Mouse (Mus musculus): ENCODE data around the gene Prkag2. TPM values are rescaled to one million over a fixed set of nuclear protein-coding genes. Genes with fewer than 3 reads are reported as not detected.
A peak's percentile ranks its signal among the peaks of the same experiment; 100 is the strongest.

The Prkag2 gene
- polyA plus RNA-seq, 1 experiment from 2014 or later = 90.9 TPM

- Histone ChIP-seq H3K27ac (replicated peaks) (no peak overlapping the region), H3K9ac (replicated peaks) (no peak overlapping the region), H3K4me3 (replicated peaks) (no peak overlapping the region), H3K27me3 (replicated peaks) (no peaks in the 10 kb centered on the region), H3K4me1 (peaks cover 27% of the 10 kb centered on the region), H3K9me3 (replicated peaks) (no peaks in the 10 kb centered on the region), H3K4me2 (no peak overlapping the region), H3K36me3 (no peaks in the 10 kb centered on the region)
- WGBS = 63% methylated on average over 8 of the region's 8 CpGs
- ATAC-seq (ENCODE audit: low FRiP score) = no peak
Measured at GRCm38 (mm10) chr5:25064270-25065232, 35.9 kb downstream of the Prkag2 start.

- Histone ChIP-seq H3K27ac (replicated peaks) (no peak overlapping the region), H3K36me3 (no peaks in the 10 kb centered on the region), H3K27me3 (replicated peaks) (no peaks in the 10 kb centered on the region), H3K4me1 (peaks cover 43% of the 10 kb centered on the region), H3K9me3 (replicated peaks) (no peaks in the 10 kb centered on the region), H3K4me2 (no peak overlapping the region), H3K9ac (replicated peaks) (no peak overlapping the region), H3K4me3 (replicated peaks) (no peak overlapping the region)
- 53% methylated on average over 17 of the region's 17 CpGs for WGBS
- no peak for ATAC-seq (ENCODE audit: low FRiP score)
Measured at GRCm38 (mm10) chr5:25062506-25063132, 37.8 kb downstream of the Prkag2 start.

- Histone ChIP-seq H3K9me3 (replicated peaks) (no peaks in the 10 kb centered on the region), H3K4me3 (replicated peaks) (no peak overlapping the region), H3K4me1 (peaks cover 44% of the 10 kb centered on the region), H3K4me2 (peak overlapping the region; percentile 36), H3K27me3 (replicated peaks) (no peaks in the 10 kb centered on the region), H3K27ac (replicated peaks) (no peak overlapping the region), H3K9ac (replicated peaks) (peak overlapping the region; percentile 4; the same call in 1 of the 2 replicates), H3K36me3 (no peaks in the 10 kb centered on the region)
- 19% methylated on average over 21 of the region's 21 CpGs for WGBS
- peak; percentile 46; the same call in 1 of the 2 replicates for ATAC-seq (ENCODE audit: low FRiP score)
Measured at GRCm38 (mm10) chr5:25058853-25059741, 41.3 kb downstream of the Prkag2 start.

GRCm38 (mm10) chr5:25058417-25058816 is 42.0 kb downstream of the Prkag2 start:
- no peak for ATAC-seq (ENCODE audit: low FRiP score)
- Histone ChIP-seq H3K27me3 (replicated peaks) (no peaks in the 10 kb centered on the region), H3K9me3 (replicated peaks) (no peaks in the 10 kb centered on the region), H3K9ac (replicated peaks) (no peak overlapping the region), H3K27ac (replicated peaks) (no peak overlapping the region), H3K36me3 (no peaks in the 10 kb centered on the region), H3K4me2 (no peak overlapping the region), H3K4me3 (replicated peaks) (no peak overlapping the region), H3K4me1 (peaks cover 45% of the 10 kb centered on the region)
- WGBS = 41% methylated on average over 7 of the region's 7 CpGs

GRCm38 (mm10) chr5:25055288-25055687 is 45.2 kb downstream of the Prkag2 start:
- Histone ChIP-seq H3K9me3 (replicated peaks) (no peaks in the 10 kb centered on the region), H3K36me3 (no peaks in the 10 kb centered on the region), H3K9ac (replicated peaks) (no peak overlapping the region), H3K4me2 (no peak overlapping the region), H3K4me3 (replicated peaks) (no peak overlapping the region), H3K27ac (replicated peaks) (peak overlapping the region; percentile 33; the same call in 1 of the 2 replicates), H3K27me3 (replicated peaks) (no peaks in the 10 kb centered on the region), H3K4me1 (peaks cover 39% of the 10 kb centered on the region)
- 36% methylated on average over 4 of the region's 4 CpGs for WGBS
- ATAC-seq (ENCODE audit: low FRiP score) = peak; percentile 42; the same call in 1 of the 2 replicates

GRCm38 (mm10) chr5:25053971-25054658 is 46.3 kb downstream of the Prkag2 start:
- Histone ChIP-seq H3K9ac (replicated peaks) (no peak overlapping the region), H3K4me1 (peaks cover 27% of the 10 kb centered on the region), H3K9me3 (replicated peaks) (no peaks in the 10 kb centered on the region), H3K4me2 (no peak overlapping the region), H3K27ac (replicated peaks) (no peak overlapping the region), H3K27me3 (replicated peaks) (no peaks in the 10 kb centered on the region), H3K36me3 (no peaks in the 10 kb centered on the region), H3K4me3 (replicated peaks) (no peak overlapping the region)
- no peak for ATAC-seq (ENCODE audit: low FRiP score)
- 73% methylated on average over 7 of the region's 7 CpGs for WGBS

GRCm38 (mm10) chr5:25050827-25051226 is 49.6 kb downstream of the Prkag2 start:
- Histone ChIP-seq H3K27me3 (replicated peaks) (no peaks in the 10 kb centered on the region), H3K27ac (replicated peaks) (no peak overlapping the region), H3K9ac (replicated peaks) (no peak overlapping the region), H3K36me3 (no peaks in the 10 kb centered on the region), H3K9me3 (replicated peaks) (no peaks in the 10 kb centered on the region), H3K4me1 (peaks cover 14% of the 10 kb centered on the region), H3K4me2 (no peak overlapping the region), H3K4me3 (replicated peaks) (no peak overlapping the region)
- WGBS = 40% methylated on average over 8 of the region's 8 CpGs
- no peak for ATAC-seq (ENCODE audit: low FRiP score)

- no peak overlapping the region for H3K4me2 ChIP-seq
- no peak overlapping the region for H3K4me3 ChIP-seq (replicated peaks)
- H3K27me3 ChIP-seq (replicated peaks) = no peaks in the 10 kb centered on the region
- no peaks in the 10 kb centered on the region for H3K9me3 ChIP-seq (replicated peaks)
- no peak overlapping the region for H3K27ac ChIP-seq (replicated peaks)
- no peaks in the 10 kb centered on the region for H3K4me1 ChIP-seq
- no peak for ATAC-seq (ENCODE audit: low FRiP score)
- 66% methylated on average over 1 of the region's 1 CpGs for WGBS
- H3K9ac ChIP-seq (replicated peaks) = no peak overlapping the region
- no peaks in the 10 kb centered on the region for H3K36me3 ChIP-seq
Measured at GRCm38 (mm10) chr5:25047670-25048069, 52.8 kb downstream of the Prkag2 start.

GRCm38 (mm10) chr5:25046762-25047161 is 53.7 kb downstream of the Prkag2 start:
- H3K4me2 ChIP-seq = no peak overlapping the region
- H3K27ac ChIP-seq (replicated peaks) = no peak overlapping the region
- ATAC-seq (ENCODE audit: low FRiP score) = no peak
- no peaks in the 10 kb centered on the region for H3K27me3 ChIP-seq (replicated peaks)
- H3K9ac ChIP-seq (replicated peaks) = no peak overlapping the region
- H3K36me3 ChIP-seq = no peaks in the 10 kb centered on the region
- no peak overlapping the region for H3K4me3 ChIP-seq (replicated peaks)
- 89% methylated on average over 3 of the region's 3 CpGs for WGBS
- no peaks in the 10 kb centered on the region for H3K4me1 ChIP-seq
- H3K9me3 ChIP-seq (replicated peaks) = no peaks in the 10 kb centered on the region

- no peak for ATAC-seq (ENCODE audit: low FRiP score)
- no peak overlapping the region for H3K4me3 ChIP-seq (replicated peaks)
- no peak overlapping the region for H3K9ac ChIP-seq (replicated peaks)
- 85% methylated on average over 2 of the region's 2 CpGs for WGBS
- 0 out of 2 replicates have a peak, but pooled peaks cover 4% of the 10 kb centered on the region for H3K9me3 ChIP-seq (replicated peaks)
- no peaks in the 10 kb centered on the region for H3K36me3 ChIP-seq
- no peaks in the 10 kb centered on the region for H3K4me1 ChIP-seq
- no peak overlapping the region for H3K27ac ChIP-seq (replicated peaks)
- no peak overlapping the region for H3K4me2 ChIP-seq
- no peaks in the 10 kb centered on the region for H3K27me3 ChIP-seq (replicated peaks)
Measured at GRCm38 (mm10) chr5:25044007-25044406, 56.4 kb downstream of the Prkag2 start.

- H3K27me3 ChIP-seq (replicated peaks) = no peaks in the 10 kb centered on the region
- H3K27ac ChIP-seq (replicated peaks) = no peak overlapping the region
- no peak overlapping the region for H3K4me3 ChIP-seq (replicated peaks)
- no peaks in the 10 kb centered on the region for H3K4me1 ChIP-seq
- no peaks in the 10 kb centered on the region for H3K36me3 ChIP-seq
- 0 out of 2 replicates have a peak, but pooled peaks cover 4% of the 10 kb centered on the region for H3K9me3 ChIP-seq (replicated peaks)
- no peak overlapping the region for H3K9ac ChIP-seq (replicated peaks)
- WGBS = 93% methylated on average over 1 of the region's 1 CpGs
- no peak overlapping the region for H3K4me2 ChIP-seq
- ATAC-seq (ENCODE audit: low FRiP score) = no peak
Measured at GRCm38 (mm10) chr5:25041947-25042346, 58.5 kb downstream of the Prkag2 start.

Data from neural tube, embryonic 15.5 days (tissue).